Mouse (Mus musculus) heart, adult 2 months (tissue): ENCODE data around the gene Ucma. TPM values are rescaled to one million over a fixed set of nuclear protein-coding genes. Genes with fewer than 3 reads are reported as not detected.

Experiments
- DNase-seq, 2 experiments: peaks; one replicate each; pipeline ENCODE4 v3.0.0; 2021
- H3K27ac ChIP-seq: fragments of 200-600 bp; 2 replicates; pipeline ENCODE4 v1.8.1; 2022
- H3K27me3 ChIP-seq: fragments of 200-500 bp; 2 replicates; pipeline ENCODE4 v1.6.1; 2012; ENCODE audit warnings: mild to moderate bottlenecking, low read length, inconsistent platforms, mixed read lengths; ENCODE audit not compliant: control insufficient read depth, insufficient read depth
- H3K36me3 ChIP-seq: fragments of 200-500 bp; 2 replicates; pipeline ENCODE4 v1.6.1; 2012; ENCODE audit warnings: low read length, inconsistent platforms; ENCODE audit not compliant: control insufficient read depth, insufficient read depth
- H3K4me1 ChIP-seq: fragments of 200-500 bp; 2 replicates; pipeline ENCODE4 v1.6.1; 2011; ENCODE audit warnings: low read length; ENCODE audit not compliant: control insufficient read depth, insufficient read depth
- H3K4me3 ChIP-seq: fragments of 200-600 bp; 2 replicates; pipeline ENCODE4 v1.8.1; 2022
- H3K79me2 ChIP-seq: fragments of 200-500 bp; replicated peaks from 2 replicates; pipeline ENCODE4 v1.6.1; 2012; ENCODE audit warnings: mild to moderate bottlenecking, inconsistent platforms, low read length, moderate library complexity, mixed read lengths; ENCODE audit not compliant: control insufficient read depth, insufficient read depth
- H3K9ac ChIP-seq: fragments of 200-500 bp; 2 replicates; pipeline ENCODE4 v1.6.1; 2012; ENCODE audit warnings: low read depth, mild to moderate bottlenecking, control low read depth, inconsistent platforms, low read length, mixed read lengths
- CTCF ChIP-seq: fragments of 200-600 bp; IDR thresholded peaks from 2 replicates; pipeline ENCODE4 v1.8.1; 2022; ENCODE audit warnings: antibody characterized with exemption, mild to moderate bottlenecking, moderate library complexity
- EP300 ChIP-seq: fragments of 200-500 bp; IDR thresholded peaks from 2 replicates; pipeline ENCODE4 v1.6.1; 2011; ENCODE audit warnings: low read depth, low read length, control low read depth; ENCODE audit not compliant: insufficient read depth
- POLR2A ChIP-seq: fragments of 200-500 bp; IDR thresholded peaks from 2 replicates; pipeline ENCODE4 v1.6.1; 2011; ENCODE audit warnings: mild to moderate bottlenecking, low read depth, low read length, control low read depth; ENCODE audit not compliant: insufficient read depth
- WGBS: fragments of 180-500 bp; shearing (Covaris S2); methylation state at CpG from one replicate; pipeline ENCODE4 v1.1.7; 2018; 5-methylcytosine and 5-hydroxymethylcytosine counted together
- intact Hi-C: fragments of 180-260 bp; cut with DNase I; formaldehyde crosslinking; loops from one replicate; pipeline ENCODE4 v1.15.1; 2025
- polyA plus RNA-seq: library from polyadenylated mRNA; depleted of rRNA; stranded (reverse); fragments of >200 nt; gene quantifications from 2 replicates; pipeline ENCODE4 v1.2.3, GENCODE M21; 2012
- total RNA-seq, 2 experiments: library from RNA; stranded (reverse); gene quantifications; 2 replicates each; pipeline ENCODE4 v1.2.3; 2021

Ucma gene
- total and polyA plus RNA-seq, 3 experiments: 1.4 TPM; not detected in 2

DNA sequence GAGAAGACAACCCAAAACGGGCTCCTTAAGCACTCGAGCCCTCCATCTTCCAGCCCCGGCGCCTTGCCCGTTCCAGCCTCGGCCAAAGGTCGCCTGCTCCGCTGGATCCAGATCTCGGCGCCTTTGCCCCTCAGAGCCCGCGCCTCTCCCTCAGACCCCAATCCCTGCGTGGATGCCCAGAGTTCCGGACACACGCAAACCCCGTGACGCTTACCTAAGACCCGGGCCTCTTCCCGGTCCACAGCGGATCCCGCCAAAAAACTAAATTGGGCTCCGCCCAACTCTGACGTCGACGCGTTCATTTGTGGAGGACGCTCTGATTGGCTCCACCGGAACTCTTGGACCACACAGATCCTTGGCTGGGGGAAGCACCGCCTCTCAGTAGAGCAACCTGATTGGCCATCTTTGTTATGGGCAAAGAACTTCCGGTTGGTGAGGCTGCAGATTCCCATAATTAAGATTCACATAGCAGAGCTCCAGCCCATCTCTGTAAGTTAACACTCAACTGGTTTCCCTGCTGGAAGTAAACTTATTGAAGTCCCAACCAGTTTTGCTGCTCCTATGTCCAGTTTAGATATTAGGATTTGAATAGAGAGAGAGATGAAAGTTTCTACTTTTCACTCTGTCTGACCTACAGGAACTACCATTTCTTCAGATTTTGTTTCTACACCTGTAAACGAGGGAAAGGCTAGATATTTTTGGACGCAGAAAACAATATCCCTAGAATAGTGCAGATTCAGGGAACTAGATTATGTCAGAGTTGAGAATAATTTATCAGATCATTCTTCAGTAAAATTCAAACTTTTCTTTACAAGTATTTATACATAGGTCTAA is 36.8 kb downstream of the Ucma start, which contains the start of gene Mcm10:
Gene Mcm10, minus strand, starts transcription at position 301 of the 834 bp plus-strand sequence.
- peak; percentile 91 to 92 for DNase-seq
- H3K27ac ChIP-seq: no peak within 1 kb of the TSS
- H3K4me1 ChIP-seq: no peaks in the 10 kb centered on the region
- 3% methylated on average over 32 of the region's 32 CpGs for WGBS
- no peaks in the 10 kb centered on the region for H3K36me3 ChIP-seq
- intact Hi-C loops: loop anchor here (5.0 kb wide), 1 partner anchor 95 kb away; the partner anchor contains the start of gene Phyh
- H3K27me3 ChIP-seq: no peaks in the 10 kb centered on the region
- no peaks in the 10 kb centered on the region for H3K79me2 ChIP-seq
- H3K9ac ChIP-seq: no peak within 1 kb of the TSS
- peak within 1 kb of the TSS; percentile 51 for H3K4me3 ChIP-seq
- no peak for TF ChIP-seq EP300
- TF ChIP-seq CTCF: no peak
- TF ChIP-seq POLR2A: no peak

DNA sequence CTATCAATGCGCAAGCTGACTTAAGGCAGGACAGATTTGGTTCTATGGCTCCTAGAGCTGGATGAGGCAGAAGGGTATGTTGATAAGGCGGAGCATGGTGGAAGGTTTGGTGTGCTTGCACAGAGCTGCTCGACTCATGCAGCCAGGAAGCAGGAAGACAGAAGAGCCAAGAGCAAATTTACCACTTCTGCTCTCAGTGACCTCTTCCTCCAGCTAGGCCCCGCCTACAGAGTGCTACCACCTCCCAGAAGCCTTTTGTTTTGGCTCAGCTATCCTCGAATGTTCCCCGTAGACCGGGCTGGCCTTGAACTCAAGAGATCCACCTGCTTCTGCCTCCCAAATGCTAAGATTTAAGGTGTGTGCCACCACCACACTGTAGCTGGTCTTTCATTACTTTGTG is 38.7 kb downstream of the Ucma start:
- intact Hi-C loops: loop anchor here (5.0 kb wide), 1 partner anchor 97 kb away; the partner anchor contains the start of gene Phyh
- WGBS: 66% methylated on average over 7 of the region's 7 CpGs
- DNase-seq: peak in 1 of 2 experiments; percentile 22
- Histone ChIP-seq H3K4me1 (no peaks in the 10 kb centered on the region), H3K36me3 (no peaks in the 10 kb centered on the region), H3K9ac (no peak overlapping the region), H3K79me2 (no peaks in the 10 kb centered on the region), H3K4me3 (no peak overlapping the region), H3K27ac (no peak overlapping the region), H3K27me3 (no peaks in the 10 kb centered on the region)
- TF ChIP-seq POLR2A (no peak), CTCF (no peak), EP300 (no peak)

GRCm38 (mm10) chr2:5015527-5015926 is 39.6 kb downstream of the Ucma start:
- no peak overlapping the region for H3K4me3 ChIP-seq
- H3K4me1 ChIP-seq: no peaks in the 10 kb centered on the region
- 68% methylated on average over 6 of the region's 6 CpGs for WGBS
- no peak for TF ChIP-seq CTCF
- TF ChIP-seq EP300: no peak
- TF ChIP-seq POLR2A: no peak
- no peaks in the 10 kb centered on the region for H3K36me3 ChIP-seq
- intact Hi-C loops: no loop called here
- no peak overlapping the region for H3K27ac ChIP-seq
- no peaks in the 10 kb centered on the region for H3K27me3 ChIP-seq
- DNase-seq: no peak
- no peaks in the 10 kb centered on the region for H3K79me2 ChIP-seq
- H3K9ac ChIP-seq: no peak overlapping the region

GRCm38 (mm10) chr2:5016922-5017321 is 41.0 kb downstream of the Ucma start:
- H3K27me3 ChIP-seq: no peaks in the 10 kb centered on the region
- no peak overlapping the region for H3K9ac ChIP-seq
- intact Hi-C loops: no loop called here
- no peaks in the 10 kb centered on the region for H3K36me3 ChIP-seq
- H3K4me1 ChIP-seq: no peaks in the 10 kb centered on the region
- 94% methylated on average over 7 of the region's 7 CpGs for WGBS
- H3K79me2 ChIP-seq: no peaks in the 10 kb centered on the region
- TF ChIP-seq EP300: no peak
- TF ChIP-seq POLR2A: no peak
- TF ChIP-seq CTCF: no peak
- H3K27ac ChIP-seq: no peak overlapping the region
- H3K4me3 ChIP-seq: no peak overlapping the region
- no peak for DNase-seq

DNA sequence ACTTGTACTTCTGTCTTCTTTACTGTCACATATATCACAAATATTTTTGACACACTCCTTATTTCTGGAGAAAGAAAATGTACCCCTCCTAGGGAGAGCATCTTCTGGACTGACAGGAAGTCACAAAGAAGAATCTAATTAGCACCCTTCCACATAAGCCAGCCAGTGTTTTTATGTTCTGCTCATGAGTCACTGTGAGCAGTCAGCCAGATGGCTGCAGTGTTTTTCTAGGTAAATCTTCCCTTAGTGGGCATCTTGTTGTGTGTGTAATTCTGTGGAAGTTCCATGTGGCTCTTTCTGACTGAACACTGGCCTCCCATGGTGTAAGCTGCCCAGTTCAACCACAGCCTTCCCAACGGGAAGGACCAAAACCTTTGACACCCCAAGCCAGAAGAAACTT is 43.8 kb downstream of the Ucma start:
- no peaks in the 10 kb centered on the region for H3K36me3 ChIP-seq
- no peak overlapping the region for H3K4me3 ChIP-seq
- TF ChIP-seq EP300 (no peak), CTCF (no peak), POLR2A (no peak)
- intact Hi-C loops: no loop called here
- no peak overlapping the region for H3K27ac ChIP-seq
- no peaks in the 10 kb centered on the region for H3K79me2 ChIP-seq
- no peaks in the 10 kb centered on the region for H3K27me3 ChIP-seq
- H3K9ac ChIP-seq: no peak overlapping the region
- 69% methylated on average over 1 of the region's 1 CpGs for WGBS
- H3K4me1 ChIP-seq: no peaks in the 10 kb centered on the region
- no peak for DNase-seq

GRCm38 (mm10) chr2:5023275-5023674 is 47.4 kb downstream of the Ucma start:
- WGBS: 39% methylated on average over 2 of the region's 2 CpGs
- no peaks in the 10 kb centered on the region for H3K4me1 ChIP-seq
- H3K27me3 ChIP-seq: no peaks in the 10 kb centered on the region
- TF ChIP-seq POLR2A (no peak), EP300 (no peak), CTCF (no peak)
- intact Hi-C loops: no loop called here
- no peaks in the 10 kb centered on the region; the same call in 1 of the 2 replicates for H3K36me3 ChIP-seq
- no peak overlapping the region for H3K27ac ChIP-seq
- no peaks in the 10 kb centered on the region for H3K79me2 ChIP-seq
- no peak for DNase-seq
- no peak overlapping the region for H3K4me3 ChIP-seq
- no peak overlapping the region for H3K9ac ChIP-seq
